Mouse (Mus musculus): Measurements from ENCODE around the gene Bcas1.

DNA sequence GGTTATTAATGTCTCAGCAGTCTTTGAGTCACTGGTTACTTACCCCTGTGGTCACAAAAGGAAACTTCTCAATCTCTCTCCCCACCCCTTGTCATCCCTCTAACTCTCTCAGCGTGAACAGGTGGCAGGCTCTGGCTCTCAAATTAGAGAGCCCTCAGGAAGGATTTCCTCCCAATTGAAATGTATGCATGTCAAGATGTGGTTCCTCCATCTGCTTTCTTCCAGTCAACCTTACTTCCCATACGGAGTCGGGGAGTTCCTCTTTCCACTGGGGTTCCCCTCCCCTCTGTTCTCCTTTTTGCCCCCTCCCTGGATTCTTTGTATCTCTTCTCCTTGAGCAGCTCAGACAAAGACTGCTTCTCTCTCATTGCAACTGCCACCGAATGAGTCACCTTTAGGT, 8.6 kb upstream of the Bcas1 start:
- TF ChIP-seq CTCF (IDR thresholded peaks at IDR 0.05; ENCODE audit: extremely low read depth, insufficient read depth, low read length) (no peak), POLR2A (IDR thresholded peaks at IDR 0.05; ENCODE audit: extremely low read depth, insufficient read depth, low read length) (no peak)

Measured in cortical plate, adult 2 months (tissue).